Mouse (Mus musculus): ENCODE data around the gene Ankrd44.

GRCm38 (mm10) chr1:54935466-54935865, 9.3 kb upstream of the Ankrd44 start:
- TF ChIP-seq CTCF (IDR thresholded peaks at IDR 0.05; ENCODE audit: low read depth, low read length) (no peak), POLR2A (IDR thresholded peaks at IDR 0.05; ENCODE audit: borderline replicate concordance, low read depth, low read length) (no peak)

Data from bone marrow macrophage, adult 2 months (primary cell).